Mouse (Mus musculus) ES-Bruce4 (cell line): ENCODE measurements at regions not wholly inside any gene's neighbourhood (a gene's known extent, or its start where the extent isn't known, plus 50 kb on each side); places are given as distances from the start of the nearest gene placed in this dataset.

Experiments
- EP300 ChIP-seq: IDR thresholded peaks from 2 replicates; pipeline ENCODE4 v1.6.1; 2011; ENCODE audit warnings: low read depth, low read length; ENCODE audit not compliant: insufficient read depth
- POLR2A ChIP-seq: IDR thresholded peaks from one replicate; pipeline ENCODE4 v1.8.1; 2011; ENCODE audit warnings: low read length; ENCODE audit not compliant: insufficient read depth

DNA sequence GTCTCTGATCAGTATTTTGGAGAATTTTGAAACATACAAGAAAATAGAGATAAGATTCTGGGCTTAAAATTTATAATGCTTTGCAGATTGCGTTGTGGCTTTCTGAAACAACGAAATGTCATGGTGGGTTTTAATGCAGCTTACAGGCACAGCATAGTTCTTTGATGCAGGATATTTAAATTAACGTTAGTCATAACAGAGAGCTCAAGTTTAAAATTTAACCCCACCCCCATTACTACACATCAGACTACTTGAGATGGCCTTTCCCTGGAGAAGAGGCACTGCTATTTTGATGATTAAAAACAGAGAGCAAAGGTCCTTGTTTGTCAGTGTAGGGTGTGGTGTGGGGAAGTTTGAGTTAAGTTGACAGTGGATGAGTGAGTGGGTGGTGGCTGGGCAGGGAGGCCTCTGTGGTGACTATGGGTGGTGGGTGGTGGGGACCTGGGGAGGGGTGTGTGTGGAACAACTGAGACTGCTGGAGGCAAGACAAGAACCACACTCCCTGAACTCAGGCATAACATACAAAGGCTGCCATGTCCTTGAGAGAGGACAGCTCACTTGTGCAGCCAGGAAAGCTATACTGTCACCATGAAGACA is 283.9 kb downstream of the Cetn3 start:
- TF ChIP-seq POLR2A (no peak), EP300 (no peak)
